Mouse (Mus musculus) kidney, adult 11 months (tissue): Measurements from ENCODE around the gene Vmn1r131.
"Not testable (repeated sequence)": the region's sequence is repeated elsewhere in the genome, so short reads cannot be mapped to it uniquely, and the experiment has no call there.

Experiments
- DNase-seq: peaks from one replicate; pipeline ENCODE4 v3.0.0; 2022

Vmn1r131 gene

DNA sequence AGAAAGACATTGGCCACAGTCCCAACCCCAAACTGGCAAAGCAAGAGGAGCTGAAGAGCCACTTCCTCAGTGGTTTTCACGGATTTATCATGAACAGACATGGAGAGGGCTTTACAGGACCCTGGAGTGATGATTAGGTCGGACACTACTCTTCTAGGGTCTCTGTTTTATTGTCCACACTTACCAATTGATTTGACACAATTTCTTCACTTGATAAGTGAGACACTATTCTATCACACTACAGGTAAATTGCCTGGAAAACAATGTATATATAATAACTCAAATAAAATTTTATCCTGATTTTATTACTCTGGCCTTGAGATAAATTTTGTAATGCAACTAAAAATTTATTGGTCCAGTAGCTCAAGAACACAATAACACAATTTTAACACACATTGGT lies at the start of gene Vmn1r131:
Gene Vmn1r131 (minus strand): TSS at position 101 of the 400 bp plus-strand sequence.
- DNase-seq: not testable (repeated sequence)

DNA sequence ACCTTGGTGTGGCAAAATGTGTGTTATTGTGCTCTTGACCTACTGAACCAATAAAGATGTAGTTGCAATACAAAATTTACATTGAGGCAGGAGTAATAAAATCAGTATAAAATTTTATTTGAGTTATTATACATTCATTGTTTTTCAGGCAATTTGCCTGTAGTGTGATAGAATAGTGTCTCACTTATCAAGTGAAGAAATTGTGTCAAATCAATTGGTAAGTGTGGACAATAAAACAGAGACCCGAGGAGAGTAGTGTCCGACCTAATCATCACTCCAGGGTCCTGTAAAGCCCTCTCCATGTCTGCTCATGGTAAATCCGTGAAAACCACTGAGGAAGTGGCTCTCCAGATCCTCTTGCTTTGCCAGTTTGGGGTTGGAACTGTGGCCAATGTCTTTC lies 34.4 kb downstream of the Vmn1r131 start, which contains the start of gene Vmn1r130:
Gene Vmn1r130 (plus strand): TSS at position 301 of the 400 bp plus-strand sequence.
- not testable (repeated sequence) for DNase-seq
